Mouse (Mus musculus): ENCODE measurements around the gene Olfr164.

The Olfr164 gene

GRCm38 (mm10) chr16:19313964-19314363 lies at the start of gene Olfr164:
Gene Olfr164 (minus strand): TSS chr16:19314064.
- ATAC-seq (ENCODE audit: low TSS enrichment) = no peak

GRCm38 (mm10) chr16:19349111-19349510 lies 35.2 kb upstream of the Olfr164 start:
- no peak for ATAC-seq (ENCODE audit: low TSS enrichment)

- no peak for ATAC-seq (ENCODE audit: low TSS enrichment)
Measured at GRCm38 (mm10) chr16:19263235-19263634, 50.6 kb downstream of the Olfr164 start.

- ATAC-seq (ENCODE audit: low TSS enrichment) = no peak
Measured at GRCm38 (mm10) chr16:19260780-19261179, 53.1 kb downstream of the Olfr164 start.

- no peak for ATAC-seq (ENCODE audit: low TSS enrichment)
Measured at GRCm38 (mm10) chr16:19245835-19246234, 68.0 kb downstream of the Olfr164 start.

- ATAC-seq (ENCODE audit: low TSS enrichment) = no peak
Measured at GRCm38 (mm10) chr16:19241539-19242025, 72.3 kb downstream of the Olfr164 start.

GRCm38 (mm10) chr16:19240792-19241538 lies 72.9 kb downstream of the Olfr164 start:
- ATAC-seq (ENCODE audit: low TSS enrichment) = no peak

GRCm38 (mm10) chr16:19236719-19237118 lies 77.1 kb downstream of the Olfr164 start:
- no peak for ATAC-seq (ENCODE audit: low TSS enrichment)
